Mouse (Mus musculus) c-Kit-negative CD71-positive TER-119-positive erythroid progenitor cells, embryonic 14.5 days (primary cell): ENCODE results near the gene Shisa8.

Experiments used
- DNase-seq: peaks from one replicate; pipeline ENCODE4 v3.0.0-alpha.2; 2013; ENCODE audit warnings: low read depth, low spot score

The Shisa8 gene

GRCm38 (mm10) chr15:82172648-82173047, 40.0 kb downstream of the Shisa8 start:
- no peak for DNase-seq

GRCm38 (mm10) chr15:82170437-82171377, 41.9 kb downstream of the Shisa8 start:
- DNase-seq, result no peak

- no peak for DNase-seq
Observed at GRCm38 (mm10) chr15:82169671-82170070, 42.9 kb downstream of the Shisa8 start.

GRCm38 (mm10) chr15:82167201-82168168, 45.1 kb downstream of the Shisa8 start:
- no peak for DNase-seq

GRCm38 (mm10) chr15:82166240-82167100, 46.1 kb downstream of the Shisa8 start:
- DNase-seq, result no peak

GRCm38 (mm10) chr15:82165332-82166239, 47.0 kb downstream of the Shisa8 start:
- DNase-seq, result no peak

- no peak for DNase-seq
Observed at GRCm38 (mm10) chr15:82164496-82164895, 48.1 kb downstream of the Shisa8 start.

- DNase-seq, result no peak
Observed at GRCm38 (mm10) chr15:82164061-82164399, 48.6 kb downstream of the Shisa8 start.

- DNase-seq, result no peak
Observed at GRCm38 (mm10) chr15:82163356-82164060, 49.1 kb downstream of the Shisa8 start.

- DNase-seq, result no peak
Observed at GRCm38 (mm10) chr15:82161965-82162600, 50.5 kb downstream of the Shisa8 start.

GRCm38 (mm10) chr15:82160731-82161640, 51.6 kb downstream of the Shisa8 start:
- no peak for DNase-seq

GRCm38 (mm10) chr15:82159471-82159870, 53.1 kb downstream of the Shisa8 start:
- no peak for DNase-seq

- no peak for DNase-seq
Observed at GRCm38 (mm10) chr15:82158243-82159035, 54.2 kb downstream of the Shisa8 start.

GRCm38 (mm10) chr15:82156902-82157301, 55.7 kb downstream of the Shisa8 start:
- no peak for DNase-seq

GRCm38 (mm10) chr15:82156298-82156697, 56.3 kb downstream of the Shisa8 start:
- DNase-seq, result no peak
